Mouse (Mus musculus) bone marrow macrophage, adult 2 months (primary cell): ENCODE data around the gene Ccdc38.

ENCODE experiments used
- CTCF ChIP-seq: IDR thresholded peaks from 2 replicates; pipeline ENCODE4 v1.5.1; 2012; ENCODE audit warnings: low read depth, mild to moderate bottlenecking, low read length, moderate library complexity
- POLR2A ChIP-seq: IDR thresholded peaks from 2 replicates; pipeline ENCODE4 v1.6.1; 2012; ENCODE audit warnings: mild to moderate bottlenecking, low read depth, low read length, borderline replicate concordance

GRCm38 (mm10) chr10:93577271-93577886 lies 36.9 kb downstream of the Ccdc38 start:
- peak; percentile 60 for TF ChIP-seq CTCF
- no peak for TF ChIP-seq POLR2A
